Mouse (Mus musculus) neural tube, embryonic 15.5 days (tissue): ENCODE results near the gene Ints11. TPM values are rescaled to one million over a fixed set of nuclear protein-coding genes. Genes with fewer than 3 reads are reported as not detected.
A peak's percentile ranks its signal among the peaks of the same experiment; 100 is the strongest.

Experiments
- ATAC-seq: fragments of 200-750 bp; cut with Nextera tagmentation; 2 replicates; pipeline ENCODE4 v1.8.0; 2017; ENCODE audit warnings: mild to moderate bottlenecking, moderate TSS enrichment, moderate library complexity; ENCODE audit not compliant: low FRiP score
- H3K27ac ChIP-seq: fragments of 300-500 bp; sonication (generic); replicated peaks from 2 replicates; pipeline ENCODE4 v1.5.1; 2015; ENCODE audit warnings: mild to moderate bottlenecking, inconsistent platforms
- H3K27me3 ChIP-seq: fragments of 300-500 bp; sonication (generic); replicated peaks from 2 replicates; pipeline ENCODE4 v1.6.1; 2015; ENCODE audit warnings: inconsistent platforms
- H3K36me3 ChIP-seq: fragments of 300-500 bp; sonication (generic); 2 replicates; pipeline ENCODE4 v1.6.1; 2015; ENCODE audit warnings: inconsistent platforms
- H3K4me1 ChIP-seq: fragments of 300-500 bp; sonication (generic); 2 replicates; pipeline ENCODE4 v1.6.1; 2015; ENCODE audit warnings: inconsistent platforms
- H3K4me2 ChIP-seq: fragments of 300-500 bp; sonication (generic); 2 replicates; pipeline ENCODE4 v1.6.1; 2015; ENCODE audit warnings: inconsistent platforms, mild to moderate bottlenecking, moderate library complexity
- H3K4me3 ChIP-seq: fragments of 300-500 bp; sonication (generic); replicated peaks from 2 replicates; pipeline ENCODE4 v1.5.1; 2015; ENCODE audit warnings: mild to moderate bottlenecking, inconsistent platforms
- H3K9ac ChIP-seq: fragments of 300-500 bp; sonication (generic); replicated peaks from 2 replicates; pipeline ENCODE4 v1.6.1; 2015; ENCODE audit warnings: mild to moderate bottlenecking, inconsistent platforms
- H3K9me3 ChIP-seq: fragments of 300-500 bp; sonication (generic); replicated peaks from 2 replicates; pipeline ENCODE4 v1.6.1; 2016; ENCODE audit warnings: inconsistent platforms
- WGBS: fragments of 180-500 bp; shearing (Covaris S2); methylation state at CpG from one replicate; pipeline ENCODE4 v1.1.7; 2015; ENCODE audit warnings: mixed read lengths; 5-methylcytosine and 5-hydroxymethylcytosine counted together
- polyA plus RNA-seq: library from polyadenylated mRNA; unstranded; fragments of >200 nt; fragmentation: Nextera tagmentation; extraction: Ambion mirVana; gene quantifications from 2 replicates; pipeline ENCODE4 v1.2.1, GENCODE M21; 2015

The Ints11 gene
- polyA plus RNA-seq, 1 experiment from 2014 or later = 66.9 TPM

- H3K9ac ChIP-seq = no peak overlapping the region
- no peaks in the 10 kb centered on the region for H3K27me3 ChIP-seq
- WGBS = 96% methylated on average over 7 of the region's 7 CpGs
- H3K4me3 ChIP-seq = no peak overlapping the region
- H3K4me2 ChIP-seq = no peak overlapping the region
- ATAC-seq = no peak
- H3K36me3 ChIP-seq = peaks cover 55% of the 10 kb centered on the region
- peaks cover 32% of the 10 kb centered on the region for H3K4me1 ChIP-seq
- H3K9me3 ChIP-seq = no peaks in the 10 kb centered on the region
- H3K27ac ChIP-seq = no peak overlapping the region
Measured at GRCm38 (mm10) chr4:155871404-155871803, 2.1 kb downstream of the Ints11 start.

GRCm38 (mm10) chr4:155883587-155883986 lies 14.2 kb downstream of the Ints11 start:
- Histone ChIP-seq H3K9me3 (no peaks in the 10 kb centered on the region), H3K27ac (no peak overlapping the region), H3K36me3 (peaks cover 46% of the 10 kb centered on the region), H3K4me2 (no peak overlapping the region), H3K4me1 (no peaks in the 10 kb centered on the region), H3K9ac (no peak overlapping the region), H3K4me3 (no peak overlapping the region), H3K27me3 (no peaks in the 10 kb centered on the region)
- 87% methylated on average over 3 of the region's 3 CpGs for WGBS
- no peak for ATAC-seq

GRCm38 (mm10) chr4:155886330-155886729 lies 17.0 kb downstream of the Ints11 start:
- no peak for ATAC-seq
- H3K4me3 ChIP-seq = no peak overlapping the region
- no peak overlapping the region for H3K27ac ChIP-seq
- 97% methylated on average over 5 of the region's 5 CpGs for WGBS
- H3K4me1 ChIP-seq = peaks cover 18% of the 10 kb centered on the region
- H3K36me3 ChIP-seq = peaks cover 56% of the 10 kb centered on the region
- no peak overlapping the region for H3K4me2 ChIP-seq
- H3K9me3 ChIP-seq = no peaks in the 10 kb centered on the region
- H3K9ac ChIP-seq = no peak overlapping the region
- no peaks in the 10 kb centered on the region for H3K27me3 ChIP-seq

GRCm38 (mm10) chr4:155887674-155888073 lies 18.3 kb downstream of the Ints11 start:
- no peak for ATAC-seq
- no peaks in the 10 kb centered on the region for H3K27me3 ChIP-seq
- H3K9me3 ChIP-seq = no peaks in the 10 kb centered on the region
- H3K9ac ChIP-seq = no peak overlapping the region
- no peak overlapping the region for H3K4me3 ChIP-seq
- H3K27ac ChIP-seq = no peak overlapping the region
- H3K36me3 ChIP-seq = peaks cover 52% of the 10 kb centered on the region
- no peak overlapping the region for H3K4me2 ChIP-seq
- WGBS = 89% methylated on average over 10 of the region's 10 CpGs
- H3K4me1 ChIP-seq = peaks cover 19% of the 10 kb centered on the region

GRCm38 (mm10) chr4:155888181-155888580 lies 18.8 kb downstream of the Ints11 start:
- peaks cover 24% of the 10 kb centered on the region for H3K4me1 ChIP-seq
- WGBS = 94% methylated on average over 9 of the region's 9 CpGs
- no peak for ATAC-seq
- H3K36me3 ChIP-seq = peaks cover 52% of the 10 kb centered on the region
- no peak overlapping the region for H3K27ac ChIP-seq
- no peak overlapping the region for H3K4me3 ChIP-seq
- H3K9ac ChIP-seq = no peak overlapping the region
- H3K9me3 ChIP-seq = no peaks in the 10 kb centered on the region
- H3K27me3 ChIP-seq = no peaks in the 10 kb centered on the region
- H3K4me2 ChIP-seq = no peak overlapping the region

- H3K4me3 ChIP-seq = no peak overlapping the region
- H3K4me2 ChIP-seq = no peak overlapping the region; the same call in 1 of the 2 replicates
- no peak overlapping the region for H3K27ac ChIP-seq
- no peak for ATAC-seq
- peaks cover 36% of the 10 kb centered on the region for H3K4me1 ChIP-seq
- H3K9me3 ChIP-seq = no peaks in the 10 kb centered on the region
- H3K9ac ChIP-seq = no peak overlapping the region
- WGBS = 87% methylated on average over 5 of the region's 5 CpGs
- no peaks in the 10 kb centered on the region for H3K27me3 ChIP-seq
- H3K36me3 ChIP-seq = peaks cover 49% of the 10 kb centered on the region
Measured at GRCm38 (mm10) chr4:155889316-155889715, 20.0 kb downstream of the Ints11 start.

- no peak for ATAC-seq
- WGBS = under 1% methylated on average over 34 of the region's 34 CpGs
- H3K9ac ChIP-seq = peak overlapping the region; percentile 97
- peak overlapping the region; percentile 75 for H3K4me3 ChIP-seq
- peak overlapping the region; percentile 100 for H3K27ac ChIP-seq
- peak overlapping the region; percentile 97 for H3K4me2 ChIP-seq
- no peaks in the 10 kb centered on the region for H3K9me3 ChIP-seq
- peaks cover 38% of the 10 kb centered on the region for H3K36me3 ChIP-seq
- no peaks in the 10 kb centered on the region for H3K27me3 ChIP-seq
- peaks cover 53% of the 10 kb centered on the region for H3K4me1 ChIP-seq
Measured at GRCm38 (mm10) chr4:155891011-155891471, 21.7 kb downstream of the Ints11 start.

GRCm38 (mm10) chr4:155891551-155892001 lies 22.2 kb downstream of the Ints11 start, which contains the start of the genes Pusl1 and Acap3:
TSS of gene Pusl1 (minus strand) at chr4:155891781.
TSS of gene Acap3 (plus strand) at chr4:155891822.
- H3K4me2 ChIP-seq = peak within 1 kb of the TSS; percentile 97
- no peaks in the 10 kb centered on the region for H3K27me3 ChIP-seq
- peak within 1 kb of the TSS; percentile 75 for H3K4me3 ChIP-seq
- H3K9ac ChIP-seq = peak within 1 kb of the TSS; percentile 97
- peak; percentile 89 for ATAC-seq
- peaks cover 54% of the 10 kb centered on the region for H3K4me1 ChIP-seq
- H3K27ac ChIP-seq = peak within 1 kb of the TSS; percentile 100
- H3K9me3 ChIP-seq = no peaks in the 10 kb centered on the region
- peaks cover 38% of the 10 kb centered on the region for H3K36me3 ChIP-seq
- under 1% methylated on average over 52 of the region's 52 CpGs for WGBS

GRCm38 (mm10) chr4:155892017-155892416 lies 22.7 kb downstream of the Ints11 start:
- no peaks in the 10 kb centered on the region for H3K27me3 ChIP-seq
- H3K4me2 ChIP-seq = peak overlapping the region; percentile 97
- H3K27ac ChIP-seq = peak overlapping the region; percentile 100
- WGBS = 0% methylated on average over 55 of the region's 56 CpGs
- H3K9me3 ChIP-seq = no peaks in the 10 kb centered on the region
- H3K36me3 ChIP-seq = peaks cover 38% of the 10 kb centered on the region
- H3K4me1 ChIP-seq = peaks cover 54% of the 10 kb centered on the region
- ATAC-seq = peak; percentile 91
- peak overlapping the region; percentile 75 for H3K4me3 ChIP-seq
- H3K9ac ChIP-seq = peak overlapping the region; percentile 97

GRCm38 (mm10) chr4:155892438-155893211 lies 23.3 kb downstream of the Ints11 start:
- peak overlapping the region; percentile 97 for H3K9ac ChIP-seq
- peak overlapping the region; percentile 100 for H3K27ac ChIP-seq
- H3K36me3 ChIP-seq = peaks cover 33% of the 10 kb centered on the region
- peak; percentile 36 for ATAC-seq
- H3K9me3 ChIP-seq = no peaks in the 10 kb centered on the region
- WGBS = 4% methylated on average over 35 of the region's 37 CpGs
- H3K27me3 ChIP-seq = no peaks in the 10 kb centered on the region
- peak overlapping the region; percentile 97 for H3K4me2 ChIP-seq
- H3K4me1 ChIP-seq = peaks cover 54% of the 10 kb centered on the region
- H3K4me3 ChIP-seq = peak overlapping the region; percentile 75

GRCm38 (mm10) chr4:155893212-155893690 lies 23.9 kb downstream of the Ints11 start:
- Histone ChIP-seq H3K9me3 (no peaks in the 10 kb centered on the region), H3K4me3 (peak overlapping the region; percentile 75), H3K27ac (peak overlapping the region; percentile 100; the same call in 1 of the 2 replicates), H3K9ac (peak overlapping the region; percentile 97), H3K4me2 (peak overlapping the region; percentile 97), H3K36me3 (peaks cover 31% of the 10 kb centered on the region), H3K27me3 (no peaks in the 10 kb centered on the region), H3K4me1 (peaks cover 54% of the 10 kb centered on the region)
- no peak for ATAC-seq
- 65% methylated on average over 8 of the region's 8 CpGs for WGBS
